Mouse (Mus musculus) megakaryocyte, adult 5-6 weeks (primary cell): ENCODE measurements around the gene Ankdd1b. TPM values are rescaled to one million over a fixed set of nuclear protein-coding genes. Genes with fewer than 3 reads are reported as not detected.
A peak's percentile ranks its signal among the peaks of the same experiment; 100 is the strongest.

Experiments
- ATAC-seq: 2 replicates; pipeline ENCODE4 v1.8.0; 2016; ENCODE audit warnings: mild to moderate bottlenecking, inconsistent platforms; ENCODE audit not compliant: poor library complexity, severe bottlenecking
- total RNA-seq, 2 experiments: library from RNA; stranded (forward) in 1 of 2; stranded (reverse) in 1 of 2; fragments of 153-499, 151-499 nt in 1 of 2; fragments of 221-1000, 200-1000 nt in 1 of 2; gene quantifications; 2 replicates each; pipeline versions ENCODE4 v1.2.3 to v1.2.4; 2015 to 2017

Ankdd1b gene
- total RNA-seq, 2 experiments from 2014 or later = 0.18 TPM; not detected in 1

GRCm38 (mm10) chr13:96414384-96414783 is 56.6 kb downstream of the Ankdd1b start:
- ATAC-seq = no peak

- no peak for ATAC-seq
Observed at GRCm38 (mm10) chr13:96408786-96409185, 62.2 kb downstream of the Ankdd1b start.

DNA sequence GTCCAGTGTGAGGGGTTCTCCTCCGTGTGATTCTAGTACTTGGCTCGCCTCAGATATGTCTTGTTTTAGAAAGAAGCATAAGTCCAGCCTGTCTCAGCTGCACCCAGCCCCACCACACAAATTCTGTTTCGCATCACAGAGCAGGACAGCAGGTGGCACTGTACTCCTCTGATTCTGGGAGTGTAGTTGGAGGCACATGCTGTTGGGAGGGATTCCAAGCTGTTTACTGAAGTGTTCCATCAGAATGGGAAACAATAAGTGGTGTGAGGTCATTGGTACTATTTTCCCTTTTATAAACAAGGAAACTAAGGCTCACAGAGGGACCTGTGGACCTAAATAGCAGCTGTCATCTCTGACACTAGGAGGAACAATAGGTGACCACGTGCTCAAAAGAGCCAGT is 64.0 kb downstream of the Ankdd1b start:
- no peak for ATAC-seq

DNA sequence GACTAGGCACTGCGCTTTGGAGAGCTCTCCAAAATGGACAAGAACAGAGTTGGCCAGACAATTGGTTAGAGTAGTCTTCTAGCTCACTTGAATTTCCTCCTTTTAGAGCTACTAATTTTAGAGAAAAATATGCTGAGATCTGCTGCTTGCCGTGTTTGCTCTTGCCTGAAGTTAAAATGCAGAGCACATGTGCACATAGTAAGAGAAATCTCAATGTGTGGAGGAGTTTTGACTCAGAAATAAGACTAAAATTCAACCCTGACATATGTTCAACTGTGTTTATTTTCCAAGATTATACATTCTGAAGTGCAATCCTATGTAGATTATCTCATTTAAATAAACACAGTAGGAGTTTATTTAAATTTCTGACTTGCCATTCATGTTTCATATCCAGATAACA is 65.5 kb downstream of the Ankdd1b start:
- ATAC-seq = no peak

DNA sequence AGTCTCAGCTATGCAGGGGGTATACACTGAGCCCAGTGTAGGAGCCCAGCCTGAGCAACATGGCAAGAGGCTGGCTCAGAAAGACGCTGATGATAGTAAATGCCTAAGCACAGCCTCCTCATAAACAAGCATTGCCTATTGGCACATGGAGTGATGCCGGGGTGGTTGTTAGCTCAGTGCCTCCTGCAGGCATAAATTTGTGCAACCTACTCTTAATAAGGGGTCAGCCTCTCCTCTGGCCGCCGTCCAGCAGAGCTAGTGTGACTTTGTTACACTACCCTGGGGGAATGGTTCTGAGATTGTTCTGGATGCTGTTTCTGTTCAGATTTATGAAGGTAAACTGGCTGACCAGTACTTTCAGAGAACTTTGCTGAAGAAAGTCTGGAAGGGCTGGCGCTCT is 69.7 kb downstream of the Ankdd1b start:
- no peak for ATAC-seq

- ATAC-seq = no peak
Observed at GRCm38 (mm10) chr13:96389301-96389700, 81.7 kb downstream of the Ankdd1b start.

GRCm38 (mm10) chr13:96388042-96388888 is 82.7 kb downstream of the Ankdd1b start, which contains the start of gene Poc5:
Gene Poc5, plus strand, starts transcription at chr13:96388294.
- peak; percentile 98 for ATAC-seq

DNA sequence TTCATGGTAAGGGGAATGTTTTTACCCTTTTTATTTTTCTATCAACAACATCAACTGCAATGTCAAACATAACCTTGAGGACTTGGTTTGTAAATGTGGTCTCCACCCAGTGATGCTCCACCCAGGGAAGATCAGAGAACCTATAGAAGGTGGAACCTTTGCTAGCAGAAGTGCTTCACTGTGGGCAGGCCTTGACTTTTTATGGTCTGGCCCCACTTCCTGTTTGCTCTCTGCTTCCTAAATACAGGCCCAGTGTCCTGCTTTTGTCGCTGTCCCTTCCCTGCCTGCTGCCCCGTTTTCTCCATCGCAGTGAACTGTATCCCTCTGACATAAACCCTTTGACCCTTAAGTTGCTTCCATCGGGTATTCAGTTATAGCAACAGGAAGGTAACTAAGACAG is 93.1 kb downstream of the Ankdd1b start:
- peak; percentile 64 for ATAC-seq

- no peak for ATAC-seq
Observed at GRCm38 (mm10) chr13:96376871-96377270, 94.1 kb downstream of the Ankdd1b start.

DNA sequence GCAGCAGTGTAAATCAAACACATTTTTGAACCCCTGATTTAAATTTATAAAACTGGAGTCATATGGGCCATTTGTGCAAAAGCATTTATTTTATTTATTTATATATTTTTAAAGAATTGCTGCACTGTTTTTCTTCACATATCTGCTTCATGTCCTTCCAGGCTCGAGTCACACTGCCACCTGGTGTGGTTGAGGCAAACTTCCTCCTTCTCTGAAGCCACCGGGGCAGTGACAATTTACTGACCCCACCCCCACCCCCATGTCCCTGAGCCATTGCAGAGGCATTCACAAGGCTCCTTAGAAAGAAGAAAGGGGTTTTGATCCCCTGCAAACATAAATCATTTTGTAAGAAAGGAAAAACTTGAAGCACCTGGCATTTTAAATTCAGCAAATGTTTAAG is 95.5 kb downstream of the Ankdd1b start:
- peak; percentile 44; the same call in 1 of the 2 replicates for ATAC-seq

Other genes with a start within 250 kb of the Ankdd1b start
- 10.5 and 15.6 TPM in 2 replicates for gene Poc5, start 82.9 kb downstream of the Ankdd1b start, total RNA-seq (2015)
- gene Poc5, start 82.9 kb downstream of the Ankdd1b start, total RNA-seq (2017) = 11.4 and 11.7 TPM in 2 replicates
- gene Gm17622, start 19.5 kb upstream of the Ankdd1b start, total RNA-seq (2015) = not detected in 2 replicates
- gene Gm17622, start 19.5 kb upstream of the Ankdd1b start, total RNA-seq (2017) = not detected in 2 replicates
- gene Polk, start 71.4 kb upstream of the Ankdd1b start, total RNA-seq (2015) = 9.5 and 16.5 TPM in 2 replicates
- 7.7 and 9.5 TPM in 2 replicates for gene Polk, start 71.4 kb upstream of the Ankdd1b start, total RNA-seq (2017)
- gene Col4a3bp, start 71.4 kb upstream of the Ankdd1b start, total RNA-seq (2015) = 45.6 and 58.8 TPM in 2 replicates
- 88.5 and 101 TPM in 2 replicates for gene Col4a3bp, start 71.4 kb upstream of the Ankdd1b start, total RNA-seq (2017)
- 27.8 and 31.8 TPM in 2 replicates for gene Hmgcr, start 199.7 kb upstream of the Ankdd1b start, total RNA-seq (2015)
- gene Hmgcr, start 199.7 kb upstream of the Ankdd1b start, total RNA-seq (2017) = 34.6 and 36.5 TPM in 2 replicates